Mouse (Mus musculus) embryonic fibroblast, embryonic 13.5 days (primary cell): ENCODE measurements around the gene Cyp2f2.

Experiments
- CTCF ChIP-seq: IDR thresholded peaks from 2 replicates; pipeline ENCODE4 v1.5.1; 2011; ENCODE audit warnings: mild to moderate bottlenecking, control low read depth, low read length, moderate library complexity, borderline replicate concordance; ENCODE audit not compliant: insufficient read depth
- POLR2A ChIP-seq: IDR thresholded peaks from 2 replicates; pipeline ENCODE4 v1.6.1; 2011; ENCODE audit warnings: low read depth, mild to moderate bottlenecking, control low read depth, low read length, moderate library complexity

DNA sequence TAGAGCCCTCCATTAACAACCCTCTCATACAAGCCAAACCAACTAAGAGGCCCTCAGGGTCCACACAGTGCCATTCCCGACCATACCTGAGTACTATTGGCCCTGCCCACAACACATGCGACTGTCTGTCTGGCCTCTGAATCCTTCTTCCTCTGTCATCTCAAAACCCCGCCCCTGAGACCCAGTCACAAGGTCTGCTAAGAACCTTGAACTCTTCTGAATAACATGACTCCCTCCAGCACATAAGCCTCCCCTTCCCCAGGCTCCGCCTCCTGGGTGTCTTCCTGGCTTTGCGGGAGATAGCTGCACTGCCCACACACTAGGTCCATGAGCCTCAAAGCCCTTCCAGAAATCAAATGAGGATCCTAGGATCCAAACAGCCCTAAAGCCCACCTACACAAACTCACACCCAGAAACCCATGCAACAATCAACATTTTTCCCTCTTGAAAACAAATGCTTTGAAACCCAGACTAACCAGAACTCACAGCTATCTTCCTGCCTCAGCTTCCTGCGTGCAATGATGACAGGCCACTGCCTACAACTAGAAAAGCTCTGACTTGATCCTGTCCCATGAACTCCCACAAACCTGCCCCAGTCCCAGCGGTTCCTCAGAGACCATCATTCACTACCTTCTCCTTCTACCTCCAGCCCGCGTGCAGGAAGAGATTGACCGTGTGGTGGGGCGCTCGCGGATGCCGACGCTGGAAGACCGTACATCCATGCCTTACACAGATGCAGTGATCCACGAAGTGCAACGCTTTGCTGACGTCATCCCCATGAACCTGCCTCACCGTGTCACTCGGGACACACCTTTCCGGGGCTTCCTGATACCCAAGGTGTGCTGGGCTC lies 11.0 kb downstream of the Cyp2f2 start:
- TF ChIP-seq CTCF (no peak), POLR2A (no peak)
